Mouse (Mus musculus) heart, postnatal 0 days (tissue): ENCODE results near the gene Ppp1r21.

Experiments used
- CTCF ChIP-seq: IDR thresholded peaks from 2 replicates; pipeline ENCODE4 v1.5.1; 2016; ENCODE audit warnings: antibody characterized with exemption, control low read depth, low read depth
- EP300 ChIP-seq: IDR thresholded peaks from 2 replicates; pipeline ENCODE4 v1.6.1; 2016; ENCODE audit warnings: antibody characterized with exemption, low read depth

- TF ChIP-seq CTCF, result no peak
- TF ChIP-seq EP300, result no peak
Observed at GRCm38 (mm10) chr17:88569807-88570540, 40.1 kb downstream of the Ppp1r21 start.
